Mouse (Mus musculus): ENCODE data around the gene Rbm28.

DNA sequence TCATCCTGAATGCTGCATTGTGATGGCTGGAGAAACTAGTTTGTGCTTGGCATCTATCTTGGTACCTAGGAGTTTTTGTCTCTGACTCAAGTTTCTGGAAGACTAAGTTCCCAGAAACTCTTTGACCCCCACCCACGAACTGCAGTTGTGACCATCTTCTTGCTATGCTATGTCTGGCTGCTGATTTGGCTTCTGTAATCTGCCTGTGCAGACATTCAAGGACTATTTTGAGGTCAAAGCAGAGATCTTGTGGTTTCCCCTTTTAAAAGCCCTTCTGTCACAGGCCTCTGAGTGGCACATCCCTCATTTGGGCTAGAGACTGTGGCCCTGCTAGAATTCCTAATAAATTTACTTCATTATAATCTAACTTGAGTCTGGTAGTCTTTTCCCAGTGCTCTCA lies 23.1 kb upstream of the Rbm28 start:
- no peak for TF ChIP-seq CHD2 (IDR thresholded peaks at IDR 0.05; ENCODE audit: low read length)
- TF ChIP-seq IRF4 (IDR thresholded peaks at IDR 0.05; ENCODE audit: low read depth, low read length) = no peak
- no peak for TF ChIP-seq HCFC1 (IDR thresholded peaks at IDR 0.05; ENCODE audit: low read depth, low read length)
- no peak for TF ChIP-seq POLR2A (IDR thresholded peaks at IDR 0.05; ENCODE audit: low read depth, low read length)
- TF ChIP-seq ELF1 (IDR thresholded peaks at IDR 0.05; ENCODE audit: low read depth, low read length) = no peak
- TF ChIP-seq CTCF (conservative IDR thresholded peaks at IDR 0.05 in 1 of 2, IDR thresholded peaks at IDR 0.05 in 1 of 2; ENCODE audit: low read depth in 2 of 2, low read length in 2 of 2) = no peak
- no peak for TF ChIP-seq EP300 (IDR thresholded peaks at IDR 0.05; ENCODE audit: low read length)
- no peak for TF ChIP-seq ZMIZ1 (IDR thresholded peaks at IDR 0.05; ENCODE audit: low read depth, low read length)
- TF ChIP-seq USF2 (conservative IDR thresholded peaks at IDR 0.05; ENCODE audit: low read depth, low read length) = no peak
- no peak for TF ChIP-seq UBTF (IDR thresholded peaks at IDR 0.05; ENCODE audit: low read depth, low read length)
- TF ChIP-seq USF1 (IDR thresholded peaks at IDR 0.05; ENCODE audit: low read depth, low read length) = no peak
